Mouse (Mus musculus) stomach, postnatal 0 days (tissue): Measurements from ENCODE around the gene Urb2.

Experiments used
- CTCF ChIP-seq: IDR thresholded peaks from 2 replicates; pipeline ENCODE4 v1.5.1; 2016; ENCODE audit warnings: antibody characterized with exemption, low read depth, mild to moderate bottlenecking, moderate library complexity
- EP300 ChIP-seq: optimal IDR thresholded peaks from 2 replicates; pipeline ENCODE3; 2016; ENCODE audit warnings: antibody characterized with exemption

- no peak for TF ChIP-seq EP300
- TF ChIP-seq CTCF: no peak
Observed at GRCm38 (mm10) chr8:124011580-124011979, 9.7 kb upstream of the Urb2 start.
